Mouse (Mus musculus): ENCODE data around the gene Slc22a26. TPM values are rescaled to one million over a fixed set of nuclear protein-coding genes. Genes with fewer than 3 reads are reported as not detected.

The Slc22a26 gene
- not detected in 2 replicates for polyA plus RNA-seq (2012)

GRCm38 (mm10) chr19:7802571-7802970, at the start of gene Slc22a26:
Slc22a26 (minus strand) TSS chr19:7802667.
- TF ChIP-seq GATA1 (IDR thresholded peaks at IDR 0.05; ENCODE audit: low read length), result no peak

DNA sequence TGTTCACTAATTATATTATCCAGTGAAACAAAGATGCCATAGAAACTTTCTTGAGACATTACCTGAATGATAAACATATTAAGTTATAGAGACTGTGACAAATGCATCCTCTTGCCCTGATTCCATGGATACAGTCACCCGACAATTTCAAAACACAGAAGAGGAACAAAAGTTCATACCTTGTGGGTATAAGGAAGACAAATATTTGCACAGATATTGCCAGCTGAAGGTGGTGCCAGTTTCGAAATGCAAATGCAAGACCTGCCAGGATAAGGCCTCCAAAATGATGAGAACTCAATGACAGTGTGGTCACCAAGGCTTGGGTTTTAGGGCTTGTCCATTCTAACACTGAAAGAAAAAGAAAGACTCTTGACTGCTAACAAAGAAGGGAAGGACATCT, 27.4 kb upstream of the Slc22a26 start:
- no peak for TF ChIP-seq GATA1 (IDR thresholded peaks at IDR 0.05; ENCODE audit: low read length)

DNA sequence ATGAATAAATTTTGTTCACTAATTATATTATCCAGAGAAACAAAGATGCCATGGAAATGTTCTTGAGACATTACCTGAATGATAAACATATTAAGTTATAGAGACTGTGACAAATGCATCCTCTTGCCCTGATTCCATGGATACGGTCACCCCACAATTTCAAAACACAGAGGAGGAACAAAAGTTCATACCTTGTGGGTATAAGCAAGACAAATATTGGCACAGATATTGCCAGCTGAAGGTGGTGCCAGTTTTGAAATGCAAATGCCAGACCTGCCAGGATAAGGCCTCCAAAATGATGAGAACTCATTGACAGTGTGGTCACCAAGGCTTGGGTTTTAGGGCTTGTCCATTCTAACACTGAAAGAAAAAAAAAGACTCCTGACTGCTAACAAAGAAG, 11.9 kb downstream of the Slc22a26 start:
- TF ChIP-seq GATA1 (IDR thresholded peaks at IDR 0.05; ENCODE audit: low read length), result no peak

GRCm38 (mm10) chr19:7775306-7775705, 27.2 kb downstream of the Slc22a26 start:
- TF ChIP-seq GATA1 (IDR thresholded peaks at IDR 0.05; ENCODE audit: low read length), result no peak

DNA sequence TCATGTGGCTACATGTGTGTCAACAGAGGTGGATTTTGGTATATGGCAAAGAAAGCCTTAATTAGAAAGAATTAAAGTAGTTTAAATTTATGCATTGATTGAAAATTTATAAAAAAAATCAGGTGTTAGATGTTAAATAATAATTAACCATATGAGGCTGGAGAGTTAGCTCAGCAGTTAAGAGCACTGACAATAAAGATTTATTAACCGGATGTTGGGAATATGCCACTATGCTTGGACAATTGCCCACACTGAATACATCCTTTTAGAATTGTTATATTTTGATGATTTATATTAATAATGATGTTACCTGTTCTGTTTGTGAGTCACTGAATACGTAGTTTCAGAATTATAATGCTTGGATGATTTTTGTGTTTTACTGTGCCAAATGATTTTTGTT, 36.3 kb downstream of the Slc22a26 start:
- TF ChIP-seq GATA1 (IDR thresholded peaks at IDR 0.05; ENCODE audit: low read length), result no peak

DNA sequence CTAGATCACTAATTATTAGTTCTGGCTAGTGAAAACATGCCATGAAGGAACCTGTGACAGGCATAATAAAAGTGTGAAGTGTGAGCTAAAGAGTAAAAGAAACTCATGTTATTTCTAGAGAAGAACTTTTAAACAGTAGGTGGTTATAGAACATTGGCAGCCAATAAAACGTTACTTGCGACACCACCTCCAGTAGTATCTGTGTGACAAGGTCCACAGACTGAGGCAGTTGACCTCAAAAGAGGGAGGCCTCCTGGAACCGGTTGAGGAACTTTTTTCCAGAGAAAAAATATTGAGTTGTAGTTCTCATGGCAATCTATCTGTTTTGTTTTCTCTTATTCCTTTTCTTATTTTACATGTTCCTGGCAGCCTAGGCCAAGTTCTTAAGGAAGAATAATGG, 36.9 kb downstream of the Slc22a26 start:
- TF ChIP-seq GATA1 (IDR thresholded peaks at IDR 0.05; ENCODE audit: low read length), result no peak

Other genes starting within 250 kb of the Slc22a26 start
- not detected in 2 replicates for gene Pla2g16, start 245.2 kb downstream of the Slc22a26 start, polyA plus RNA-seq (2012)
- gene Lgals12, start 195.5 kb downstream of the Slc22a26 start, polyA plus RNA-seq (2012), result not detected in 2 replicates
- not detected in 2 replicates for gene Hrasls5, start 190.1 kb downstream of the Slc22a26 start, polyA plus RNA-seq (2012)
- not detected in 2 replicates for gene Slc22a19, start 91.4 kb downstream of the Slc22a26 start, polyA plus RNA-seq (2012)
- not detected in 2 replicates for gene Slc22a27, start 163.4 kb upstream of the Slc22a26 start, polyA plus RNA-seq (2012)